Mouse (Mus musculus) liver, embryonic 16.5 days (tissue): ENCODE measurements around the gene Xlr5a. TPM values are rescaled to one million over a fixed set of nuclear protein-coding genes. Genes with fewer than 3 reads are reported as not detected.
"Not testable (repeated sequence)": the region's sequence is repeated elsewhere in the genome, so short reads cannot be mapped to it uniquely, and the experiment has no call there.

Experiments used
- ATAC-seq: fragments of 200-750 bp; cut with Nextera tagmentation; 2 replicates; pipeline ENCODE4 v1.8.0; 2017; ENCODE audit warnings: low read depth, mild to moderate bottlenecking, moderate number of reproducible peaks, moderate library complexity
- H3K27ac ChIP-seq: fragments of 300-500 bp; sonication (generic); 2 replicates; pipeline ENCODE4 v1.5.1; 2014; ENCODE audit warnings: mild to moderate bottlenecking, low read length
- H3K27me3 ChIP-seq: fragments of 300-500 bp; sonication (generic); 2 replicates; pipeline ENCODE4 v1.6.1; 2014; ENCODE audit warnings: low read depth, low read length, mixed read lengths; ENCODE audit not compliant: control insufficient read depth, insufficient read depth
- H3K36me3 ChIP-seq: fragments of 300-500 bp; sonication (generic); 2 replicates; pipeline ENCODE4 v1.6.1; 2014; ENCODE audit warnings: mild to moderate bottlenecking; ENCODE audit not compliant: control insufficient read depth, insufficient read depth
- H3K4me1 ChIP-seq: fragments of 300-500 bp; sonication (generic); 2 replicates; pipeline ENCODE4 v1.6.1; 2014; ENCODE audit warnings: low read depth, low read length, mixed read lengths; ENCODE audit not compliant: control insufficient read depth
- H3K4me2 ChIP-seq: fragments of 300-500 bp; sonication (generic); 2 replicates; pipeline ENCODE4 v1.6.1; 2014; ENCODE audit warnings: low read depth, low read length, mixed read lengths
- H3K4me3 ChIP-seq: fragments of 300-500 bp; sonication (generic); 2 replicates; pipeline ENCODE4 v1.5.1; 2014; ENCODE audit warnings: low read depth, mild to moderate bottlenecking, low read length
- H3K9ac ChIP-seq: fragments of 300-500 bp; sonication (generic); 2 replicates; pipeline ENCODE4 v1.6.1; 2014; ENCODE audit warnings: low read depth, low read length
- H3K9me3 ChIP-seq: fragments of 300-500 bp; sonication (generic); replicated peaks from 2 replicates; pipeline ENCODE4 v1.6.1; 2016; ENCODE audit warnings: low read length; ENCODE audit not compliant: control insufficient read depth
- WGBS: fragments of 180-500 bp; shearing (Covaris S2); extraction: QIAGEN DNeasy Blood & Tissue Kit; methylation state at CpG from one replicate; pipeline ENCODE4 v1.1.7; 2014; ENCODE audit not compliant: insufficient replicate concordance; 5-methylcytosine and 5-hydroxymethylcytosine counted together
- polyA plus RNA-seq: library from polyadenylated mRNA; unstranded; fragments of >200 nt; fragmentation: Nextera tagmentation; extraction: Ambion mirVana; gene quantifications from 2 replicates; pipeline ENCODE4 v1.2.1, GENCODE M21; 2015

Xlr5a gene
- 0.09 TPM in 1 of 2 replicates, not detected in the other for polyA plus RNA-seq

- H3K4me1 ChIP-seq, H3K4me3 ChIP-seq, H3K4me2 ChIP-seq, H3K9ac ChIP-seq, H3K36me3 ChIP-seq, ATAC-seq, H3K9me3 ChIP-seq, H3K27ac ChIP-seq, H3K27me3 ChIP-seq: not testable (repeated sequence)
- WGBS: 72% methylated on average over 14 of the region's 17 CpGs
Measured at GRCm38 (mm10) chrX:73292876-73293275, at the start of gene Xlr5a, which contains the start of gene Xlr5c. Gene Xlr5a, minus strand, starts transcription at chrX:73292976. Gene Xlr5c, minus strand, starts transcription at chrX:73292976.

- peak within 1 kb of the TSS; percentile 59 for H3K4me3 ChIP-seq
- peaks cover 2% of the 10 kb centered on the region; the same call in 1 of the 2 replicates for H3K4me1 ChIP-seq
- H3K4me2 ChIP-seq: peak within 1 kb of the TSS; percentile 59
- H3K27ac ChIP-seq: no peak within 1 kb of the TSS; the same call in 1 of the 2 replicates
- no peaks in the 10 kb centered on the region for H3K27me3 ChIP-seq
- H3K36me3 ChIP-seq: no peaks in the 10 kb centered on the region
- peak; percentile 91 for ATAC-seq
- peak within 1 kb of the TSS; percentile 46 for H3K9ac ChIP-seq
- H3K9me3 ChIP-seq: no peaks in the 10 kb centered on the region
- WGBS: 11% methylated on average over 37 of the region's 37 CpGs
Measured at GRCm38 (mm10) chrX:73342483-73342895, 49.7 kb upstream of the Xlr5a start, which contains the start of gene Zfp275. Gene Zfp275, plus strand, starts transcription at chrX:73342621.

- Histone ChIP-seq H3K9ac (no peak overlapping the region), H3K4me3 (no peak overlapping the region; the same call in 1 of the 2 replicates), H3K27me3 (no peaks in the 10 kb centered on the region; the same call in 1 of the 2 replicates), H3K4me1 (peaks cover 2% of the 10 kb centered on the region; the same call in 1 of the 2 replicates), H3K4me2 (peak overlapping the region; percentile 59), H3K9me3 (no peaks in the 10 kb centered on the region), H3K36me3 (no peaks in the 10 kb centered on the region), H3K27ac (no peak overlapping the region)
- WGBS: 34% methylated on average over 3 of the region's 3 CpGs
- ATAC-seq: no peak
Measured at GRCm38 (mm10) chrX:73342068-73342467, 49.3 kb upstream of the Xlr5a start.

GRCm38 (mm10) chrX:73341473-73341872 lies 48.7 kb upstream of the Xlr5a start:
- 31% methylated on average over 1 of the region's 1 CpGs for WGBS
- Histone ChIP-seq H3K4me1 (peaks cover 2% of the 10 kb centered on the region; the same call in 1 of the 2 replicates), H3K4me2 (no peak overlapping the region), H3K9me3 (no peaks in the 10 kb centered on the region), H3K4me3 (no peak overlapping the region), H3K27ac (no peak overlapping the region), H3K36me3 (no peaks in the 10 kb centered on the region), H3K9ac (no peak overlapping the region), H3K27me3 (peaks cover 2% of the 10 kb centered on the region; the same call in 1 of the 2 replicates)
- no peak for ATAC-seq

GRCm38 (mm10) chrX:73336740-73337139 lies 44.0 kb upstream of the Xlr5a start, which contains the start of gene Gm45015:
Gene Gm45015, minus strand, starts transcription at chrX:73336840.
- H3K4me1 ChIP-seq: no peaks in the 10 kb centered on the region
- no peaks in the 10 kb centered on the region for H3K36me3 ChIP-seq
- ATAC-seq: no peak
- no peak within 1 kb of the TSS for H3K9ac ChIP-seq
- H3K27ac ChIP-seq: no peak within 1 kb of the TSS
- 64% methylated on average over 4 of the region's 4 CpGs for WGBS
- H3K9me3 ChIP-seq: no peaks in the 10 kb centered on the region
- H3K4me2 ChIP-seq: no peak within 1 kb of the TSS
- no peak within 1 kb of the TSS for H3K4me3 ChIP-seq
- H3K27me3 ChIP-seq: peaks cover 2% of the 10 kb centered on the region; the same call in 1 of the 2 replicates

GRCm38 (mm10) chrX:73333548-73333947 lies 40.8 kb upstream of the Xlr5a start:
- Histone ChIP-seq H3K4me3 (no peak overlapping the region), H3K9me3 (no peaks in the 10 kb centered on the region), H3K4me1 (no peaks in the 10 kb centered on the region), H3K9ac (no peak overlapping the region), H3K4me2 (no peak overlapping the region), H3K27me3 (peaks cover 2% of the 10 kb centered on the region; the same call in 1 of the 2 replicates), H3K27ac (no peak overlapping the region), H3K36me3 (no peaks in the 10 kb centered on the region)
- no peak for ATAC-seq

GRCm38 (mm10) chrX:73327215-73327614 lies 34.4 kb upstream of the Xlr5a start:
- Histone ChIP-seq H3K4me2 (no peak overlapping the region), H3K27ac (no peak overlapping the region), H3K4me3 (no peak overlapping the region), H3K9ac (no peak overlapping the region), H3K36me3 (no peaks in the 10 kb centered on the region), H3K4me1 (no peaks in the 10 kb centered on the region), H3K27me3 (no peaks in the 10 kb centered on the region; the same call in 1 of the 2 replicates), H3K9me3 (no peaks in the 10 kb centered on the region)
- no peak for ATAC-seq
- WGBS: 58% methylated on average over 2 of the region's 2 CpGs

- Histone ChIP-seq H3K4me2 (no peak overlapping the region), H3K36me3 (no peaks in the 10 kb centered on the region), H3K27ac (no peak overlapping the region), H3K4me3 (no peak overlapping the region), H3K4me1 (no peaks in the 10 kb centered on the region), H3K9ac (no peak overlapping the region), H3K27me3 (no peaks in the 10 kb centered on the region), H3K9me3 (no peaks in the 10 kb centered on the region)
- WGBS: 51% methylated on average over 3 of the region's 3 CpGs
- no peak for ATAC-seq
Measured at GRCm38 (mm10) chrX:73321029-73321428, 28.3 kb upstream of the Xlr5a start.

- Histone ChIP-seq H3K27me3 (no peaks in the 10 kb centered on the region), H3K9me3 (no peaks in the 10 kb centered on the region), H3K4me2 (no peak overlapping the region), H3K36me3 (no peaks in the 10 kb centered on the region), H3K4me3 (no peak overlapping the region), H3K9ac (no peak overlapping the region), H3K4me1 (no peaks in the 10 kb centered on the region), H3K27ac (no peak overlapping the region)
- no peak for ATAC-seq
- 18% methylated on average over 3 of the region's 3 CpGs for WGBS
Measured at GRCm38 (mm10) chrX:73312522-73312921, 19.7 kb upstream of the Xlr5a start.
